Mouse (Mus musculus): ENCODE results near the gene Paqr7. TPM values are rescaled to one million over a fixed set of nuclear protein-coding genes. Genes with fewer than 3 reads are reported as not detected.

Gene Paqr7
- total and polyA plus RNA-seq, 3 experiments = 13.4 to 37.2 (median 16.7) TPM

DNA sequence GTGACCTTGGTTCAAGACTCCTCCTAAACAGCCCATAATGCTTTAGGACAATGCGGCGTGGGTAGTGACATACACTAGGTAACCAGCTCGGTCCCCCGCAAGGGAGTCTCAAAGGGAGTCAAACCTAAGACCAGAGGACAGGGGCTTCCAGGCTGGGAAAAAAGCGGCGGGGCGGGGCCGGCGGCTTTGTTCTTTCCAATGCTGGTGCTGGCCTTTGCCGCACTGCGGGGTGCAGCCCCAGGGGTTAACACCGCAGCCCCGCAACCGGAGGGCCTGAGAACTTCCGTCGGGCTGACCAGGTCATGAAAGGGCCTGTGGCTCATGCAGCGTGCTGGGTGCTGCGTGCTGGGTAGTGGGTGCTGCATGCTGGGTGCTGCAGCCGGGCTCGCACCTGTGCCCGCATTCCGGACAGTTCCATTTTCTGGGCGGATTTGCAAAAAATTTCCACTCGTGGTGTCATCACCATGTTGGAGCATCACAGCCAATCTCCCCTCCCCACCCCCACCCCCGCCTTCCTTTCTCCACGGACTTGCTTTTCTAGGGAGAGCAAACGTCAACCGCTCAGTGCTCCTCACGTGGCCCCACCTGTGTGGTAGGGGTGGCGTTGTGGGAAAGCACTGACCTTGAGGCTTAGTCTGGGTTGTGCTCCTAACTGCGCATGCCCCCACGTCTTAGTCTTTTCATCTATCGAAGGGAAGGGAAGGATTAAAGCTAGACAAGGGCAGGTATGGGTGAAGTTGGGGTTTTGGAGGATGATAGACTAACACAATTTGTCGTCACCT is 42.7 kb upstream of the Paqr7 start:
- Histone ChIP-seq H3K79me2 (replicated peaks; ENCODE audit: control insufficient read depth, insufficient read depth, low read length) (no peaks in the 10 kb centered on the region), H3K27ac (no peak overlapping the region), H3K4me1 (ENCODE audit: control insufficient read depth, insufficient read depth, low read length) (no peaks in the 10 kb centered on the region), H3K4me3 (no peak overlapping the region), H3K27me3 (ENCODE audit: control insufficient read depth, insufficient read depth, low read length) (no peaks in the 10 kb centered on the region), H3K36me3 (ENCODE audit: control insufficient read depth, insufficient read depth, low read length) (no peaks in the 10 kb centered on the region), H3K9ac (ENCODE audit: low read depth, low read length) (no peak overlapping the region)
- 56% methylated on average over 34 of the region's 34 CpGs for WGBS
- intact Hi-C loops (cut with DNase I) = no loop called here
- TF ChIP-seq POLR2A (IDR thresholded peaks at IDR 0.05; ENCODE audit: insufficient read depth, low read depth, low read length) (no peak), EP300 (IDR thresholded peaks at IDR 0.05; ENCODE audit: insufficient read depth, low read depth, low read length) (no peak), CTCF (IDR thresholded peaks at IDR 0.05) (no peak)
- DNase-seq = no peak

DNA sequence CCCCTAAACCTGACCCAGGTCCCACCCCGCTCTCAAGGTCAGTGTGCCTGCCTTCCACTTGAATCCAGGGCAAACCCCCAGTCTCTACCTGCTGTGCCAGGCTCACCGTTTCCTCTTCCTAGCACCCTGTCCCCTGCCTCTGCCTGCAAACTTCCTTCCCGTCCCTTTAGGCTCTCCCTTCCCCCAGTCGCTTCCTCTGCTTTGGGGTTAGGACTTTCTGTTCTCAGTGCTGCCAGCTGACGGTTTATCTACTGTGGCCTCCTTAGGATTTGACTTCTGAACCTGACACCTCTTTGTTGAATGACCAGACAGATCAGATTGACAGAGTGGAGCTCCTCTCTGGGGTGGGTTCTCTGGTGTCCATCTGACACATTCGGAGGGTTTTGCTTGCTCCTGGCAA is 41.2 kb upstream of the Paqr7 start:
- no peak overlapping the region for H3K4me3 ChIP-seq
- no peak for TF ChIP-seq CTCF (IDR thresholded peaks at IDR 0.05)
- TF ChIP-seq POLR2A (IDR thresholded peaks at IDR 0.05; ENCODE audit: insufficient read depth, low read depth, low read length) = no peak
- no peak for TF ChIP-seq EP300 (IDR thresholded peaks at IDR 0.05; ENCODE audit: insufficient read depth, low read depth, low read length)
- intact Hi-C loops (cut with DNase I) = no loop called here
- no peaks in the 10 kb centered on the region for H3K79me2 ChIP-seq (replicated peaks; ENCODE audit: control insufficient read depth, insufficient read depth, low read length)
- no peaks in the 10 kb centered on the region for H3K4me1 ChIP-seq (ENCODE audit: control insufficient read depth, insufficient read depth, low read length)
- no peak overlapping the region for H3K9ac ChIP-seq (ENCODE audit: low read depth, low read length)
- no peak overlapping the region for H3K27ac ChIP-seq
- H3K36me3 ChIP-seq (ENCODE audit: control insufficient read depth, insufficient read depth, low read length) = no peaks in the 10 kb centered on the region
- DNase-seq = no peak
- H3K27me3 ChIP-seq (ENCODE audit: control insufficient read depth, insufficient read depth, low read length) = no peaks in the 10 kb centered on the region
- 38% methylated on average over 6 of the region's 6 CpGs for WGBS

DNA sequence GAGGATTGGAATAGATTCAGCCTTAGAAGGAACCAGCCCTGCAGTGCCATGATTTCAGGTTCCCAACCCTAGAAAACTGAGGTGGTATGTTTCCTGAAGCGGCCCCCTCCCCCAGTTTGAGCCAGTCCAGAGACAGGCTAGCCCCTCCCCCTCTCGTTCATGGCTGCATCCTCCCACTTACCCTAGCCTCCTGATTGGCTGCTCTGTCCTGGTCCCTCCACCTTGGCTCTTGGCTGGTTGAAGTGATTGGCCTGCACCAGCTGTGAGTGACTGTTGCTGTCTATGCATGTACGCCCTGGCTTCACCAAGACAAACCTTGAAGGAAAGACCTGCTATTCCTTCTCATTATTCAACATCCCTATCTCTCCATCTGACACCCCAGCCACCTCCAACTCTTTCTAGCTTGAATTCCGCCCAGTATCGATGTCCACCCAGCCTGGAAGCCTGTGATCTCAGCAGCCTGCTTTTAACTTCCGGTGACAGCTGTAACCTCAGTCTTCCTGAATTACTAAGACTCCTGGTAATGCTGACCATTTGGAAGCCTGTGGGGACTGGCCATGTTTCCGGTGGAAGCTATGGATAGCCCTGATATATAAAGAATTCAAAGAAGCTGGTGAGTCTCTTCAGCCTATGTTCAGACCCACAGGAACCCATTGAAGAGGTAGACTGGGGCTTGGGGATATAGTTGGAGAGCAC is 39.2 kb upstream of the Paqr7 start:
- 45% methylated on average over 7 of the region's 7 CpGs for WGBS
- Histone ChIP-seq H3K4me1 (ENCODE audit: control insufficient read depth, insufficient read depth, low read length) (no peaks in the 10 kb centered on the region), H3K27ac (no peak overlapping the region), H3K27me3 (ENCODE audit: control insufficient read depth, insufficient read depth, low read length) (no peaks in the 10 kb centered on the region), H3K79me2 (replicated peaks; ENCODE audit: control insufficient read depth, insufficient read depth, low read length) (no peaks in the 10 kb centered on the region), H3K36me3 (ENCODE audit: control insufficient read depth, insufficient read depth, low read length) (no peaks in the 10 kb centered on the region), H3K9ac (ENCODE audit: low read depth, low read length) (no peak overlapping the region), H3K4me3 (no peak overlapping the region)
- intact Hi-C loops (cut with DNase I) = no loop called here
- no peak for DNase-seq
- no peak for TF ChIP-seq EP300 (IDR thresholded peaks at IDR 0.05; ENCODE audit: insufficient read depth, low read depth, low read length)
- TF ChIP-seq POLR2A (IDR thresholded peaks at IDR 0.05; ENCODE audit: insufficient read depth, low read depth, low read length) = no peak
- TF ChIP-seq CTCF (IDR thresholded peaks at IDR 0.05) = no peak

DNA sequence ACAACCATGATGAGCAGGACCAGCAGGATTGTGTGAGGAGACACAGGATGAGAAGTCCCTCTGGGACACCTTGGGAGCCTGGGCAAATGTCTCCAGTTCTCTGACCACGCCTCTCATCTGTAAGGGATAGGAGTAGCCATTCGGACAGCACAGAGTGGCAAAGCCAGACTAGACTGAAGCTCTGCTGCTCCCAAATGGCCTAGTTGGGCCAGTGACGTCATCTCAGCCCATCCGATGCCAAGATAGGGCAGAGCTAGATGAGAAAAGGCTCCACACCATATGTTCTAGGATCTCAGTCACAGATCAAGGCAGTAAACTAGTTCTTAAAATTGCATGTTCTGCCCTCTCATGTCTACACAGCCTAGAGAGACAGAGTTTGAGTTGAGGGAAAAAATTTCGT is 37.6 kb upstream of the Paqr7 start:
- intact Hi-C loops (cut with DNase I) = no loop called here
- 79% methylated on average over 5 of the region's 5 CpGs for WGBS
- DNase-seq = no peak
- no peak for TF ChIP-seq EP300 (IDR thresholded peaks at IDR 0.05; ENCODE audit: insufficient read depth, low read depth, low read length)
- TF ChIP-seq POLR2A (IDR thresholded peaks at IDR 0.05; ENCODE audit: insufficient read depth, low read depth, low read length) = no peak
- no peak for TF ChIP-seq CTCF (IDR thresholded peaks at IDR 0.05)
- Histone ChIP-seq H3K79me2 (replicated peaks; ENCODE audit: control insufficient read depth, insufficient read depth, low read length) (no peaks in the 10 kb centered on the region), H3K27ac (no peak overlapping the region), H3K4me3 (no peak overlapping the region), H3K4me1 (ENCODE audit: control insufficient read depth, insufficient read depth, low read length) (no peaks in the 10 kb centered on the region), H3K27me3 (ENCODE audit: control insufficient read depth, insufficient read depth, low read length) (no peaks in the 10 kb centered on the region), H3K9ac (ENCODE audit: low read depth, low read length) (no peak overlapping the region), H3K36me3 (ENCODE audit: control insufficient read depth, insufficient read depth, low read length) (no peaks in the 10 kb centered on the region)

DNA sequence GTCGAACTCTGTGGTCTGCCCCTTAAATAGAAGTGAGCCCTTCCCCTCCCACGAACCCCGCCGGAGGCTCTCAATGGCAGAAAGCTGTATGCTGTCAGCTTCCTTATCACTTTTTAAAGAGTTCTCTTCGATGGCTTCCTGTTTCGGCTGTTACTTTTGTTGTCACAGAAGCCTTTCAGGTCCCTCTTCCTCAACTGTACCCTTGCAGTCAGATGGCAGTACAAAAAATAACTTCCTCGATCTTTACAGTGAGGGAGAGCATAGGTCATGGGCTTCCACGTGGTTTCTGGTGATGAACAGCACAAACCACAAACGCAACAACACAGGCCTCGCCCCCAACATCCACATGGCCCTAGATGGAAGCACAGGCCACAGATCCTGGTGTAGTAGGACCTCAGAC is 36.2 kb upstream of the Paqr7 start:
- Histone ChIP-seq H3K79me2 (replicated peaks; ENCODE audit: control insufficient read depth, insufficient read depth, low read length) (no peaks in the 10 kb centered on the region), H3K4me3 (no peak overlapping the region), H3K27ac (no peak overlapping the region), H3K9ac (ENCODE audit: low read depth, low read length) (no peak overlapping the region), H3K27me3 (ENCODE audit: control insufficient read depth, insufficient read depth, low read length) (no peaks in the 10 kb centered on the region), H3K4me1 (ENCODE audit: control insufficient read depth, insufficient read depth, low read length) (no peaks in the 10 kb centered on the region), H3K36me3 (ENCODE audit: control insufficient read depth, insufficient read depth, low read length) (no peaks in the 10 kb centered on the region)
- 34% methylated on average over 10 of the region's 10 CpGs for WGBS
- no peak for DNase-seq
- TF ChIP-seq CTCF (IDR thresholded peaks at IDR 0.05) (no peak), EP300 (IDR thresholded peaks at IDR 0.05; ENCODE audit: insufficient read depth, low read depth, low read length) (no peak)
- intact Hi-C loops (cut with DNase I) = no loop called here

DNA sequence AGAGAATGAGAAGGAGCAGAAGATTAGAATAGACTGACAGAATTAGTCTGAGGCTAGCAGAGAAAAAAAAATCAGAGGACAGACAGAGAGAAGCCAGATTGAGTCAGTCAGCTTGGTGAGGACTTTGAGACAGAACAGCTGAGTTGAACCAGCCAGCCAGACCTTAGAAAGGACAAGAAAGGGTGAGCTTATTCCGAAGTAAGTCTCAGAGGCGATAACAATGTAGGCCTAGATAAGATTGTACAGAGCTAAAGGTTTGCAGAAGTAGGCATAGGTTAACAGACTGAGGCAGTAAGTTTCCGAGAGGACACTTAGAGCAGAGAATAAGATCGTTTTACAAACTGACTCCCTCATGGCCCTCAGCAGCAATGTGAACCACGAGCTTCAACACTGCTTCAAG is 35.2 kb upstream of the Paqr7 start:
- H3K27ac ChIP-seq = no peak overlapping the region
- H3K36me3 ChIP-seq (ENCODE audit: control insufficient read depth, insufficient read depth, low read length) = no peaks in the 10 kb centered on the region
- intact Hi-C loops (cut with DNase I) = no loop called here
- H3K79me2 ChIP-seq (replicated peaks; ENCODE audit: control insufficient read depth, insufficient read depth, low read length) = no peaks in the 10 kb centered on the region
- no peaks in the 10 kb centered on the region for H3K4me1 ChIP-seq (ENCODE audit: control insufficient read depth, insufficient read depth, low read length)
- 63% methylated on average over 5 of the region's 5 CpGs for WGBS
- H3K4me3 ChIP-seq = no peak overlapping the region
- H3K27me3 ChIP-seq (ENCODE audit: control insufficient read depth, insufficient read depth, low read length) = no peaks in the 10 kb centered on the region
- H3K9ac ChIP-seq (ENCODE audit: low read depth, low read length) = no peak overlapping the region
- no peak for DNase-seq
- no peak for TF ChIP-seq EP300 (IDR thresholded peaks at IDR 0.05; ENCODE audit: insufficient read depth, low read depth, low read length)
- TF ChIP-seq POLR2A (IDR thresholded peaks at IDR 0.05; ENCODE audit: insufficient read depth, low read depth, low read length) = no peak
- TF ChIP-seq CTCF (IDR thresholded peaks at IDR 0.05) = no peak

Measured in heart, adult 2 months (tissue).